Mouse (Mus musculus) cerebellum, adult (tissue): Measurements from ENCODE around the gene 1700016H13Rik.

Source experiments
- ATAC-seq: cut with Nextera tagmentation; 2 replicates; pipeline ENCODE4 v1.9.2; 2017; ENCODE audit warnings: mild to moderate bottlenecking, moderate library complexity, mixed read lengths; ENCODE audit not compliant: insufficient number of reproducible peaks, low FRiP score, low TSS enrichment

Gene 1700016H13Rik

DNA sequence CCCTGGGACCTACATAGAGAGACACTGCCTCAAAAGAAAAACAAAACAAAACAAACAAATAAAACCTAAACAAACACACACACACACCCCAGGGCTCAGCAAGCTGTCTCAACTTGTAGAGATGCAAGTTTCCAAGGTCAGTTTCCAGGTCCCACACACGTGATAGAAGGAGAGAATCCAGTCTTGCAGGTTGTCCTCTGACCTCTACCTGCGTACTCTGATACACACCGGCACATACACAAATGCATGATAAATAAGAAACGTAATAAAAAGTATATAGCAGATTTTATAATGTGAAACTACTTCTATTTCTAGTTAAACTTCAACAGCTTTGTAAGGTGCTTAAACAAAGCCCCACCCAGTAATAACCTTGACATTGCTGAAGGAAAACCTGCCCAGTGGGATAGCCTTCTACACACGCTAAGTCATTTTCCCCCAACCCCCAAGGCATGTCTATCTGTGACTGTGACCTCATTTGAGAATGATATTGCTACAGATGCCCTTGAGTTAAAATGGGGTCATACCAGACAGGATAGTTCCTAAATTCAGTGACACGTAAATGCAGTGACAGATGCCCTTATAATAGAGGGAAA, 20.6 kb upstream of the 1700016H13Rik start:
- no peak for ATAC-seq

- ATAC-seq, result no peak
These were observed 18.7 kb upstream of the 1700016H13Rik start for GRCm38 (mm10) chr5:103674482-103674881.

DNA sequence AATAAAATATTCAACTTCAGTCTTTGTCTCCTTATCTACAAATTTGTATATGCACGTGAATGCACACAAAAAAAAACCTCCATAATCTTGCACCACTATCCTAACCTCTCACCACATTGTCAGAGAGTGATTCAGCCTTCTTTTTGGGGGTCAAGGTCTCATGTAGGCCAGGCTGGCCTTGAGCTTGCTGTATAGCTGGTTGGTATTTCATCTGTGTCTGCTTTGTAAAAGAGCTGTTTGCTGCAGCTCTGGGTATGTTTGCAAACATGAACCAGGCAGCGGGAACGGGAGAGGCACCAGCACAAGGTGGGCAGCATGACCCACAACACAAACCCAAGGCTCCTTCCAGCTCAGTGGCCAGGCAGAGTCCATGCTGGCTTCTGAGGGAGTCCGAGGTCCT, 17.8 kb upstream of the 1700016H13Rik start:
- no peak for ATAC-seq

GRCm38 (mm10) chr5:103671858-103672257, 16.0 kb upstream of the 1700016H13Rik start:
- ATAC-seq, result no peak

- no peak for ATAC-seq
These were observed 10.1 kb upstream of the 1700016H13Rik start for GRCm38 (mm10) chr5:103665876-103666275.

DNA sequence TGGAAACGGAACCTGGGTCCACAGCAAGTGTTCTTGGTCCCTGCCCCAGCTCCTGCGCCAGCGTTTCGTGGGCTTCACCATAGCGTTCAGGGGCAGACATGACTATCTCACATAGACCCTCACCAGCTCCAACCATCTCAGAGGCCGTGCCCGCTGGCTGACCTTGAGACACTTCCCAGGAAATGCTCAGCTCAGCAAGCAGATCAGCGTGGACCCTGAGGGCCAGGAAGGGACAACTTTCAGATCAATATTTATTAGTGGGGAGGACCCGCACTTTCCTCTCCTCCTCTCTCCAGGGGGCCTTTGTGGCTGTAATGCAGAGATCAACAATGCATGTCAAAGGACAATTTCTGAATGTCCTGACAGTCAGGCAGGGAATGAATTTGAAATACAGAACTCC, 9.1 kb upstream of the 1700016H13Rik start:
- no peak for ATAC-seq

DNA sequence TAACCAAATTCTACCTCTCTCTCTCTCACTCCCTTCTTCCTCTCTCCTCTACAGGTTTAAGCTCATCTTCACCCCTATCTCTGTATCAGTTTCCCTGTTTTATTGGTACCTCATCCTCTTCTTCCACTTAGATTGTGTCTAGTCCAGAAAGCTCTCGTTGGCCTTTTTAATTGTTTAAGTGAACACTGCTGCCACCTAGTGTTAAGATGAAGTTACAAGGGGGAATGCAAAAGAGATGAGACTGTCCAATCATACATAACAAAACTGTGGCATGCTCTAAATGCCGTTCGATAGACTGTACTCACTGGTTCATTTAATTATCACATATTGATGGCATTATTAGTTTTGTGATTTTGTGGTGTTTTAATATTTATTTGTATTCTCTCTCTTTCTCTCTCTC, 3.8 kb upstream of the 1700016H13Rik start:
- no peak for ATAC-seq

DNA sequence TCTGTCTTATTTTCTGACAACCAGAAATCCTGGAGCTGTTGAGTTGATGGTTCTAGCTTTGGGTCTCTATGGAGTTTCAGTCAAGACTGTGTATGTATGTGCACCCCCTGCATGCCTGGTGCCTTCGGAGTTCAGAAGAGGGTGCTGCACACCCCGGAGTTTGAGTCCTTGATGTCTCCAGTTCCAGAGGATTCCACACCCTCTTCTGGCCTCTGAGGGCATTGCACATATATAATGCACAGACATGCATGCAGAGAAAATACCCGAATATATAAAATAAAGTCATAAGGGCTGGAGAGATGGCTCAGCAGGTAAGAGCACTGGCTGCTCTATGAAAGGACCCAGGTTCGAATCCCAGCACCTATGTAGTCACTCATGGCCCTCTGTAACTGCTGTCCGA, 3.1 kb upstream of the 1700016H13Rik start:
- no peak for ATAC-seq

DNA sequence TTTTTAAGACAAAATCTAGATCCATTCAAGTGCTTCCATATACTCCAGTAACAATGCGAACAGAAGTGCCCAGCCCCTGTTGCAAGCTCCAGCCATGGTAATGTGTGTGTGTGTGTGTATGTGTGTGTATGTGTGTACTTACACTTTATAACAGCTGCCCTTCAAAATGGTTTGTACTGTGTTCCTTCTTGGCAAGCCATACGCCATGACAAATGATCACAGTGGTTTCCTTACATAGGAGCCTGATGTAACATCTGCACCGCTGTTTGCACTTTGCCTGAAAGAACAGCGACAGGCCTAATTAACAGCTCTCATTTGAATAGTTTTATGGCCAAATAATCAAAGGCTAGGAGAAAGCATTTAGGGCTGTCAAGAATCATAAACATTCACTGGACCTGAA, 1.0 kb downstream of the 1700016H13Rik start:
- ATAC-seq, result no peak

DNA sequence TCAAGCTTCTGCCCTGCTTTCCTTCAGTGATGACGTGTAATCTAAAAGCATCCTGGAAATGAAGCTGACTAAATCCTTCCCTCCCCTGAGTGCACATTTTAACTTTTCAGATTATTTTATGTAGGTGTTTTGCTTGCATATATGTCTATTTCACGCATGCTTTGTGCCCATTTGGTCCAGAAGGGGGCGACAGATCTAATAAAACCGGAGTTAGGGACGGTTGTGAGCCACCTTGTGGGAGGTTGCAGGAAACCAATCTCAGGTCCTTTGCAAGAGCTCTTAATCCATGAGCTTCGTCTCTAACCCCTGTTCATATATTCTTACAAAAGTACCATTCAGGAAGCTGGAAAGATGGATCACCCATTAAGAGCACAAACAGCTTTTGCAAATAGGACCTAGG, 1.6 kb downstream of the 1700016H13Rik start:
- ATAC-seq, result no peak

DNA sequence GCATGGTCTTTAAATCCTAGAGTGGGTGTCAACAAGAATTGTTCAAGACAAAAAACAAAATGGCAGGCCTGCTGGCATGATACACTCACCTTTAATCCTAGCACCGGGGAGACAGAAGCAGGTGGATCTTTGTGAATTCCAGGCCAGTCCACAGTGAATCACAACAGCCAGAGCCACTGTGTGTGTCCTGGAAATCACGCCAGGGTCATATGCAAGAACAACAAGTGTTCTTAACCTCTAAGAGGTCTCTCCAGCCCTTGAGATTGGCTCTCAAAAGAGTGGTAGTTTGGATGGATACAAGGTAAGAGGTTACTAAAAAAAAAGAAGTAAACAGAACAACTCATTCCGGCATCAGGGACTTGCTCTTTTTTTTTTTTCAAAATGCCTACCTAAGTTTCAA, 8.5 kb downstream of the 1700016H13Rik start:
- ATAC-seq, result no peak

GRCm38 (mm10) chr5:103644167-103644566, 11.6 kb downstream of the 1700016H13Rik start:
- no peak for ATAC-seq

DNA sequence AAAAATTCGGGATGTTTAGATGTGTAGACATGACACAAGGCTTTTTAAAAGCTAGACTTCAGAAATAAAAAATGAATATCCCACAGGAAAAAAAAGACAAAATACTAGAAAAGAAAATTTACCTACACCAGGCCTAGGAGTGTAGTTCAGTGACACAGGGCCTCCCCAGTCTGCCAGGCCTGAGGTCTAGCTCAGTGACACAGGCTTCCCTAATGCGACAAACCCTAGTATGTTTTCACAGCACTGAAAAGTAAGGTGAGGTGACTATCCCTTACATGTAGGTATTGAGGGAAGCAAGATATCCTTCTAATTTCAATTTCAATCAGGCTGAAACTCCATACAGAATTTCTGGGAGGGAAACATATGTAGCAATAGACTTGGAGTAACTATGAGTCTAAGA, 18.6 kb downstream of the 1700016H13Rik start:
- ATAC-seq, result no peak

DNA sequence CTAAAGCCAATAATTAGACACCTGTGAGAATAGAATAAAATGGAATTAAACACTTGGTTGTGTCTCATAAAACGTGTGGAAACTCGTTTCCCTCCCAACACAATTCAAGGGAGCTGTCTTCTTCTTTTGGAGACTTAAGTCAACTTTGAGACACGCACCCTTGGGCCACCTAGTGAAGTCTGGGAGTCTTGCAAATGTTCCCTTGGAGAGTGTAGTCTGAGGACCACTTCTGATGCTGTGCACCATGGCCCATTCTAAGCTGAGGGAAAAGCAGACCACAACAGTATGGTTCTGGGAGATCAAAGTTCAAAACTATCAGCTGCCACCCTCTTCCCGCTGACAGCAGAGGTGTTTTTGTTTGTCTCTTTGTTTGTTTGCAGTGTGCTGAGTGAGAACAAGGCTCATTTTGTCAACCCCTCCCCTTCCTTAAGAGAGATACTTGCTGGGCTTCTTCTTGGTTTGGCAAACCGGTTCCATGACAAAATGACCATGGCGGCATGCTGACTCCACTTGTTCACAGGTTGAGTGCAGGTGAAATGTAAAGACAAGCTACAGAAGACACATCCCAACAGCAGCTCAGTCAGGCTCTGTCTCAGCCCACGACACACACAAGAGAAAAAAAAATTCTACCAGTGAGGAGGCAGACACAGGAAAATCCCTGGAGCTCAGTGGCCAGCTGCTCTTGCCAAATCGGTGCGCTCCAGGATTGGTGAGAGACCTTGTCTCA, 25.8 kb downstream of the 1700016H13Rik start:
- no peak for ATAC-seq

GRCm38 (mm10) chr5:103629111-103629764, 26.6 kb downstream of the 1700016H13Rik start, which contains the start of gene Slc10a6:
Gene Slc10a6, minus strand, starts transcription at chr5:103629403.
- ATAC-seq, result no peak

DNA sequence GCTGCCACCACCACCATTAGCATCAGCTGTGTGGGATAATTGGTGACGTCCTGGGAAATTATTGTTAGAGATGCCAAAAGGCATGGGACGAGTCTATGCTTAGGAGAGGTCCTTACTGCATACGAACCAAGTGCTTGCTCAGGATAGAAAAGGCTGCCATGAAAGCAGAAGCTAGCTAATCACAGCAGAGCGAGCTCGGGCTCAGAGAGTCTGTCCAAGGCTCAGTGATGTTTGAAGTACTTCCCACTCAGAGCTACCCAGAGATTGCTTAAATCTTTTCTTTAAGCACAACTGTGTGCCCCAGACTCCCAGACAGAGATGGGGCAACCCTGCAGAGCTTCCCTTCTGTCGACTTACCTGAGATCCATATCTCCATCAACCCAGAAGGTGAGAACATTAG, 27.3 kb downstream of the 1700016H13Rik start:
- ATAC-seq, result no peak

GRCm38 (mm10) chr5:103624831-103625230, 31.0 kb downstream of the 1700016H13Rik start:
- no peak for ATAC-seq

DNA sequence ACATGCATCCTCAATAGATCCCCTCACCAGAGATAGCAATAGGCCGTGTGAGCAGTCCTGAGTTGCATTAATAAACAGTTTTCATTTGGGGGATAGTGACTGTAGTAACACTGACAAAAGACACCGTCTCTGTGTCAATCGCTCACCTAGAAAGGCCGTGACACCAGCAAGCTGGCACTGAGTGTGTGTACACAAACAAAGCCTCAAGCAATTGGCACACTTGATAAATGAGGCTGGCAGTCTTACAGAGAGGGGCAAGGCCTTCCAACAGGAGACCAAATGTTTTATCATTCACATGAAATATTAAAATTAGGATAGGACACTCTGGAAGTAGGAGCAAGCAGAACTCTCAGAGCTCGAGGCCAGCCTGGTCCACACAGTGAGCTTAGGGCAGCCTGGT, 33.5 kb downstream of the 1700016H13Rik start:
- ATAC-seq, result no peak

DNA sequence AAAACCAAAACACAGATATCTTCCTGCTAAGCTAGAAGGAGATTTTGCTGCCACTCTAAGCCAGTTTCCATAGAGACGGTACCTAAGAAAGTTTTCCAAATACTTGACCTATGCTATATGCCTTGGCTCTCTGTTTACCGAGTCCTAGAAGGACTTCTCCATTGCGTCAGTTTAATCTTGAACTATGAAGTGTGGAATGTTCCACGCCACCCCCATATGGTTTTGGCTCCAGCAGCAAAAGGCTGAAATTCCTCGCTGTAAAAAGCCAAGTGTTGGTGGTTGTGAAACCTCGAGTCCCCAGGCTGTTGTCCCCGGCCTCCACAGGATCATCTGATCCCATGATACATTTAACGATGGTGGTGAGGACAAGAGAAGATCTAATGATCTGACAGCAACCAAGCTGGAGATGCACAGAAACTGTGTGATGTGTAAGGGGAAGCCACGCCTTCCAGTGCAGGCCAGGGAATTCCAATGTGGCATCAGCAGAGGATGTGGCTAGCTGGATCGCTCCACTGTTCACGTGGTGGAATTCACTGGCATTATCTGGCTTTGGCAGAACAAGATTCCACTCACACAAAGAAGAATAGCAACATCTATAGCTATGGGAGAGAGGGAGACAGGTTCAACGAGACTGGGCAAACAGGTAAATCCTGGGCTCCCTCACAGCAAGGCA, 35.4 kb downstream of the 1700016H13Rik start:
- no peak for ATAC-seq

- ATAC-seq, result no peak
These were observed 38.6 kb downstream of the 1700016H13Rik start for GRCm38 (mm10) chr5:103617191-103617590.

GRCm38 (mm10) chr5:103614356-103614755, 41.5 kb downstream of the 1700016H13Rik start:
- no peak for ATAC-seq
